Mouse (Mus musculus): ENCODE measurements around the gene Htatip2. TPM values are rescaled to one million over a fixed set of nuclear protein-coding genes. Genes with fewer than 3 reads are reported as not detected.
A peak's percentile ranks its signal among the peaks of the same experiment; 100 is the strongest.

Gene Htatip2
- total and polyA plus RNA-seq, 2 experiments: 22.6 to 29.6 TPM

DNA sequence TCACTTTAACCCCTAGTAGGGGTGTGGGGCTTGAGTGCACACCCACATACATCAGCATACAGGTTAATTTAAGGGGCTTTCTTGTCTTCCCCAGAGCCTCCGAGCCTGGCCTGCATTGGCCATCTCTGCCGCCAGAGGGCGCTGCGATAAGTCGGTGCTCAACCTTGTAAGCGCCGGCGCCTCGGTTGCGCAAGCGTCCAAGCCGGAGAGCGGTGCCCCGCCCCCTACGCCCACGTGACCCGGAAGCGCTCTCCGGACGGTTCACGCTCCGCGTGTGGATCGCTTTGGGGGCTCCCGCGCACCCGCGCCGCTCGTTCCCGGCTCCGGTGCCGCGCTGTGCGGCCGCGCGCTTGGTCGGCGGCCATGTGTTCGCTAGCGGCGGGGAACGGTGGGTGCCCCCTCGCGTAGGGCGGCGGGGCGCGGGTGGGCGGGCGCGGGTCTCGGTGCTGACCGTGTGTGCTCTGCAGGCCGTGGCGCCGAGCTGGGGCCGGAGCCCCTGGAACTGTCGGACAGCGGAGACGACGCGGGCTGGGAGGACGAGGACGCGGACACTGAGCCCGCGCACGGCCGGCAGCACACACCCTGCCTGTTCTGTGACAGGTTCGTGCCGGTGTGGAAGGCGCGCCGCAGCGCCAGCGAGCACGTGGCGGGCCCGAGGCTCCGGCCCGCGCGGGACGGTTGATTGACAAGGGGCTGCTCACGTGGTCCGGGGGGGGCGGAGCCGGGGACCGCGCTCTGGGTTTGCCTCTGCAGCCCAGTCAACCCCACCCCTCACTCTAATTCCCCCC, 19.4 kb downstream of the Htatip2 start, which contains the start of gene Prmt3:
Prmt3 (plus strand) TSS at position 233 of the 788 bp plus-strand sequence.
- WGBS: under 1% methylated on average over 92 of the region's 92 CpGs
- H3K4me3 ChIP-seq (ENCODE audit: insufficient read depth, low read depth, low read length): peak within 1 kb of the TSS; percentile 91
- H3K79me2 ChIP-seq (ENCODE audit: control insufficient read depth, insufficient read depth, low read length): no peaks in the 10 kb centered on the region
- TF ChIP-seq POLR2A (IDR thresholded peaks at IDR 0.05; ENCODE audit: extremely low read depth, insufficient read depth, low read length) (0 out of 2 replicates have a peak, but pooled peaks have one; percentile 21), CTCF (IDR thresholded peaks at IDR 0.05; ENCODE audit: low read depth, low read length) (peak; percentile 94)
- peak; percentile 73 for DNase-seq (ENCODE audit: extremely low read depth, low read depth, low spot score)
- H3K36me3 ChIP-seq (ENCODE audit: control insufficient read depth, insufficient read depth, low read length): peaks cover 24% of the 10 kb centered on the region
- H3K27me3 ChIP-seq (ENCODE audit: control insufficient read depth, insufficient read depth, low read length): no peaks in the 10 kb centered on the region
- H3K27ac ChIP-seq (replicated peaks; ENCODE audit: insufficient read depth, low read depth, low read length): no peak within 1 kb of the TSS
- H3K4me1 ChIP-seq (ENCODE audit: control insufficient read depth, insufficient read depth, low read length): peaks cover 2% of the 10 kb centered on the region; the same call in 1 of the 2 replicates
- peak within 1 kb of the TSS; percentile 87 for H3K9ac ChIP-seq (ENCODE audit: low read depth, low read length)

DNA sequence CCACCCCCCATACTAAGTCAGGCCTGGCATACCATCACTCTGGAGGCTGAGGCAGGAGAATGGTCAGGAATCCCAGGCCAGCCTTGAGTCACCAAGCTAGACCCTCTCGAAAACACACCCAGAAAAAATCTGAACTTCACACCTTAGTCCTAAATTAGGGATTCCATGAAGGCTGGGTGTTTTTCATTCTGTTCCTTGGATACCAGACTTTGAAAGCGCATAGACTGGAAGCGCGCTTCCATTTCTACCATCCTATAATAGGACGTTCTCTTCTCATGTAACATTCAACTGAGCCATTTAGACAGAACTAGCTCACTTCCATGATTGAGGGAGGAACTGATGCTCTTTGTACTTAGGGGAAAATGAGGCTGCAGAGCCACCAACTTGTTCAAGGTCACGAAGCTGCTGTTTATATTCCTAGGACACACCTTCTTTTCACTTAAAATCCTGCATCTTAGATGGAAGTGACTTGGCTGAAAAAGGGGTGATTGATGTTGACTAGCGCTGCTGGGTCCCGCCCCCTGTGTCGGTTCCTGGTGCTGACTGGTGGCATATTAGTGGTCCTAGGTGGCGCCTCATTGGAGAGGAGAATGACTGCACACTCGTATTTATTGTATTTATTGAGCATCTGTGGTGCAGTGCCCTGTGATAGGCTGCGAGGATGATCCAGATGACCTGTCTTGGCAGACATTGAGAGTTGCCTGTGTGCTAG, 20.1 kb downstream of the Htatip2 start:
- 79% methylated on average over 12 of the region's 12 CpGs for WGBS
- Histone ChIP-seq H3K4me1 (ENCODE audit: control insufficient read depth, insufficient read depth, low read length) (peaks cover 2% of the 10 kb centered on the region; the same call in 1 of the 2 replicates), H3K79me2 (ENCODE audit: control insufficient read depth, insufficient read depth, low read length) (no peaks in the 10 kb centered on the region), H3K9ac (ENCODE audit: low read depth, low read length) (peak overlapping the region; percentile 20; the same call in 1 of the 2 replicates), H3K27me3 (ENCODE audit: control insufficient read depth, insufficient read depth, low read length) (no peaks in the 10 kb centered on the region), H3K27ac (replicated peaks; ENCODE audit: insufficient read depth, low read depth, low read length) (no peak overlapping the region), H3K36me3 (ENCODE audit: control insufficient read depth, insufficient read depth, low read length) (peaks cover 17% of the 10 kb centered on the region; the same call in 1 of the 2 replicates), H3K4me3 (ENCODE audit: insufficient read depth, low read depth, low read length) (peak overlapping the region; percentile 91; the same call in 1 of the 2 replicates)
- TF ChIP-seq CTCF (IDR thresholded peaks at IDR 0.05; ENCODE audit: low read depth, low read length) (no peak), POLR2A (IDR thresholded peaks at IDR 0.05; ENCODE audit: extremely low read depth, insufficient read depth, low read length) (no peak)
- DNase-seq (ENCODE audit: extremely low read depth, low read depth, low spot score): no peak

DNA sequence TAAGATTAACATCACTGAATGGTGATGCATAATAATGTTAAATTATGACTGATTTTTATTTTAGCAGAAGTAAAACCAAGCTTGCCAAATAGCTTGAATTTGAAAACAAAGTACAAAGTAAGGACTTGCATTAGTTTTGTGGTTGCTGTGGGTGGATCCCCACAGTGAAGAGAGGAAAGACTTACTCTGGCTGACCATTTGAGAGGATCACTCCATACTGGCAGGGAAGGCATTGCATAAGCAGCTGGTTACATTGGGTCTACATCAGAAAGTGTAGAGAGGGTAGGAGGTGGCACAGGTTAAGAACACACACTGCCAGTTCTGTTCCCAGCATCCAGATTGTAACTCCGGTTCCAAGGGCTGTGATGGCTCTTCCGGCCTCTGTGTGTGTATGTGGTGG, 24.1 kb downstream of the Htatip2 start:
- H3K4me3 ChIP-seq (ENCODE audit: insufficient read depth, low read depth, low read length): no peak overlapping the region
- H3K9ac ChIP-seq (ENCODE audit: low read depth, low read length): no peak overlapping the region
- H3K27ac ChIP-seq (replicated peaks; ENCODE audit: insufficient read depth, low read depth, low read length): no peak overlapping the region
- WGBS: 93% methylated on average over 2 of the region's 2 CpGs
- DNase-seq (ENCODE audit: extremely low read depth, low read depth, low spot score): no peak
- H3K27me3 ChIP-seq (ENCODE audit: control insufficient read depth, insufficient read depth, low read length): no peaks in the 10 kb centered on the region
- no peaks in the 10 kb centered on the region for H3K79me2 ChIP-seq (ENCODE audit: control insufficient read depth, insufficient read depth, low read length)
- H3K36me3 ChIP-seq (ENCODE audit: control insufficient read depth, insufficient read depth, low read length): peaks cover 15% of the 10 kb centered on the region; the same call in 1 of the 2 replicates
- TF ChIP-seq CTCF (IDR thresholded peaks at IDR 0.05; ENCODE audit: low read depth, low read length) (no peak), POLR2A (IDR thresholded peaks at IDR 0.05; ENCODE audit: extremely low read depth, insufficient read depth, low read length) (no peak)
- H3K4me1 ChIP-seq (ENCODE audit: control insufficient read depth, insufficient read depth, low read length): peaks cover 2% of the 10 kb centered on the region; the same call in 1 of the 2 replicates

DNA sequence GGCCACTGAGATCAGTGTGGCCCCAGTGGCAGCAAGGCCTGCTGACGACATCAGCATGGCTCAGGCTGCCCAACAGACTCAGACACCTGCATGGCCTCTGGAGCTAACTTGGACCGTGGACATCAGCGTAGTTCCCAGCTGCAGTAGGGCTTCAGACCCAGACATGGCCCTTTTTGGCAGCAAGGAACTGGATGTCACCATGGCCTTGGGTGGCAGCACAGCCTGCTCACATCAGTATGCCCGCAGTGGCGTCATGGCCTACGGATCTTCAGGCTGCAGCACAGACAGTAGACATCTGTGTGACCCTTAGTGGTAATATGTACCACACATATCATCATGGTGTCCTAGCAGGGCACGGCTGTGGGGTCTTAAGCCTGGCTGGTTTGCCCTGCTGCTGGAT, 26.2 kb downstream of the Htatip2 start:
- Histone ChIP-seq H3K27me3 (ENCODE audit: control insufficient read depth, insufficient read depth, low read length) (no peaks in the 10 kb centered on the region), H3K27ac (replicated peaks; ENCODE audit: insufficient read depth, low read depth, low read length) (no peak overlapping the region), H3K36me3 (ENCODE audit: control insufficient read depth, insufficient read depth, low read length) (peaks cover 26% of the 10 kb centered on the region; the same call in 1 of the 2 replicates), H3K4me3 (ENCODE audit: insufficient read depth, low read depth, low read length) (no peak overlapping the region), H3K79me2 (ENCODE audit: control insufficient read depth, insufficient read depth, low read length) (no peaks in the 10 kb centered on the region), H3K9ac (ENCODE audit: low read depth, low read length) (no peak overlapping the region), H3K4me1 (ENCODE audit: control insufficient read depth, insufficient read depth, low read length) (no peaks in the 10 kb centered on the region)
- no peak for DNase-seq (ENCODE audit: extremely low read depth, low read depth, low spot score)
- WGBS: 97% methylated on average over 7 of the region's 7 CpGs
- TF ChIP-seq CTCF (IDR thresholded peaks at IDR 0.05; ENCODE audit: low read depth, low read length) (no peak), POLR2A (IDR thresholded peaks at IDR 0.05; ENCODE audit: extremely low read depth, insufficient read depth, low read length) (no peak)

DNA sequence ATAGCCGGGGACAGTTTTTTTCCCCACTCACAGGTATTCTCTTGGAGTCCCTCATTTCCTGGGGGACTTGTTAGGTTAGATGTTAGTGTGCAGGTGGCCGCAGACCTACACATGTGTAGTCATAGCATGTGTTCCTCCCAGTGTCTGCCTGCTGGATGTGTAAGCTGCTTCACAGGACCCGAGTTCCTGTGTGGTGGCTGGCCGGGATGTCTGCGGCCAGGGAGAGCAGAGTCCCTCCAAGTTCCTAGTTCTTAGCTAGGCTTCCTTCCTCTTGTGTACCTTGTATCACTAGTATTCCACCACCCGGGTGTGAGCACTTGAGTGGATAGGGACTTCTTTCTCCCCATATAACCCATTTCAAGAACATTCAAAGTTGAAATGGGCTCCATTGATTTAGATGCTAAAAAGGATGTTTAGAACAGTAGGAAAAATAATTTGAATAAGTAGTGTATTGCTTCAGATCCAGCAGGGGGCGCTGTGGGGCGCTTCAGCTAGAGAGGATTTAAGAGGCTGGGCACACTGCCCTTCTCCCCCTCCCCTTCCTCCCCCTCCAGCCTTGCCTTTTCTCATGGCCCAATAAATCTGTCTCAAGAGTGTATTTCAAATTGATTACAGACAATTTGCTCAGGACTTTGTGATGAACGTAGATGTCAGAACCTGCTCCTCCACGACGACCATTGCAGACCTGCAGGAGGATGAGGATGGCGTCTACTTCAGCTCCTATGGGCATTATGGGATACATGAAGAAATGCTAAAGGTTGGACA, 27.9 kb downstream of the Htatip2 start:
- WGBS: 75% methylated on average over 12 of the region's 12 CpGs

More for the DNA sequence above, 27.9 kb downstream of the Htatip2 start:
- H3K36me3 ChIP-seq (ENCODE audit: control insufficient read depth, insufficient read depth, low read length): peaks cover 30% of the 10 kb centered on the region
- H3K4me1 ChIP-seq (ENCODE audit: control insufficient read depth, insufficient read depth, low read length): no peaks in the 10 kb centered on the region
- no peak overlapping the region for H3K27ac ChIP-seq (replicated peaks; ENCODE audit: insufficient read depth, low read depth, low read length)
- TF ChIP-seq CTCF (IDR thresholded peaks at IDR 0.05; ENCODE audit: low read depth, low read length): peak; percentile 64
- no peak for TF ChIP-seq POLR2A (IDR thresholded peaks at IDR 0.05; ENCODE audit: extremely low read depth, insufficient read depth, low read length)
- H3K4me3 ChIP-seq (ENCODE audit: insufficient read depth, low read depth, low read length): no peak overlapping the region
- no peaks in the 10 kb centered on the region for H3K79me2 ChIP-seq (ENCODE audit: control insufficient read depth, insufficient read depth, low read length)
- H3K27me3 ChIP-seq (ENCODE audit: control insufficient read depth, insufficient read depth, low read length): no peaks in the 10 kb centered on the region
- DNase-seq (ENCODE audit: extremely low read depth, low read depth, low spot score): peak; percentile 27
- H3K9ac ChIP-seq (ENCODE audit: low read depth, low read length): no peak overlapping the region
